Mouse (Mus musculus) ES-E14 (cell line): ENCODE measurements at regions not wholly inside any gene's neighbourhood (a gene's known extent, or its start where the extent isn't known, plus 50 kb on each side); places are given as distances from the start of the nearest gene placed in this dataset.

Source experiments
- DNase-seq: peaks from one replicate; pipeline ENCODE4 v3.0.0-alpha.2; 2013; ENCODE audit warnings: low read depth, low spot score
- H3K27ac ChIP-seq: 2 replicates; pipeline ENCODE4 v1.5.1; 2012; ENCODE audit warnings: low read depth, mild to moderate bottlenecking, low read length, moderate library complexity, mixed read lengths; ENCODE audit not compliant: poor library complexity, insufficient read depth, severe bottlenecking
- H3K36me3 ChIP-seq: 2 replicates; pipeline ENCODE4 v1.6.1; 2012; ENCODE audit warnings: mild to moderate bottlenecking, low read length, moderate library complexity, mixed read lengths; ENCODE audit not compliant: control insufficient read depth, poor library complexity, insufficient read depth, severe bottlenecking
- H3K4me1 ChIP-seq, 2 experiments: fragments of 150-350 bp in 1 of 2; sonication (generic) in 1 of 2; 2 replicates each; pipeline ENCODE4 v1.6.1; 2012; ENCODE audit warnings: low read length in 2 of 2, mild to moderate bottlenecking in 1 of 2, mixed read lengths in 1 of 2; ENCODE audit not compliant: control insufficient read depth in 2 of 2, insufficient read depth in 2 of 2, poor library complexity in 1 of 2
- H3K4me3 ChIP-seq, 2 experiments: fragments of 150-350 bp in 1 of 2; sonication (generic) in 1 of 2; 2 replicates each; pipeline ENCODE4 v1.5.1; 2012; ENCODE audit warnings: low read length in 2 of 2, low read depth in 1 of 2, mild to moderate bottlenecking in 1 of 2, mixed read lengths in 1 of 2; ENCODE audit not compliant: insufficient read depth in 1 of 2, poor library complexity in 1 of 2, severe bottlenecking in 1 of 2
- H3K9ac ChIP-seq: 2 replicates; pipeline ENCODE4 v1.6.1; 2012; ENCODE audit warnings: low read depth, mild to moderate bottlenecking, low read length, mixed read lengths; ENCODE audit not compliant: poor library complexity, insufficient read depth, severe bottlenecking
- H3K9me3 ChIP-seq: fragments of 150-350 bp; sonication (generic); 2 replicates; pipeline ENCODE4 v1.6.1; 2012; ENCODE audit warnings: low read depth, mild to moderate bottlenecking, low read length; ENCODE audit not compliant: control insufficient read depth, insufficient read depth
- CHD2 ChIP-seq: IDR thresholded peaks from 2 replicates; pipeline ENCODE4 v1.6.1; 2014; ENCODE audit warnings: mild to moderate bottlenecking, low read depth, low read length, inconsistent platforms
- HCFC1 ChIP-seq: IDR thresholded peaks from 2 replicates; pipeline ENCODE4 v1.6.1; 2012; ENCODE audit warnings: low read length, inconsistent platforms, borderline replicate concordance; ENCODE audit not compliant: insufficient read depth
- MAFK ChIP-seq: IDR thresholded peaks from 2 replicates; pipeline ENCODE4 v1.6.1; 2014; ENCODE audit warnings: mild to moderate bottlenecking, low read depth, low read length, inconsistent platforms; ENCODE audit not compliant: insufficient read depth
- ZC3H11A ChIP-seq: IDR thresholded peaks from 2 replicates; pipeline ENCODE4 v1.6.1; 2012; ENCODE audit warnings: low read depth, mild to moderate bottlenecking, inconsistent platforms, low read length, borderline replicate concordance
- ZNF384 ChIP-seq: IDR thresholded peaks from 2 replicates; pipeline ENCODE4 v1.6.1; 2012; ENCODE audit warnings: low read depth, low read length, inconsistent platforms
- in situ Hi-C, 2 experiments: fragments of 600-800 bp; cut with MboI; formaldehyde crosslinking; loops; one replicate each; pipeline ENCODE4 v1.15.1; 2025; ENCODE audit warnings: low sequenced_read_pairs in 2 of 2, inconsistent platforms in 1 of 2; ENCODE audit not compliant: unreplicated experiment in 2 of 2

- DNase-seq = no peak
- Histone ChIP-seq H3K4me1 (peaks cover 0 to 9% of the 10 kb centered on the region in 2 experiments; a peak in 1 of 4 replicates), H3K9ac (no peak overlapping the region), H3K36me3 (no peaks in the 10 kb centered on the region), H3K4me3 (no peak overlapping the region), H3K9me3 (no peaks in the 10 kb centered on the region), H3K27ac (no peak overlapping the region)
- TF ChIP-seq MAFK = no peak
- no peak for TF ChIP-seq ZNF384
- no peak for TF ChIP-seq CHD2
- TF ChIP-seq HCFC1 = no peak
- TF ChIP-seq ZC3H11A = no peak
- in situ Hi-C loops = no loop called here
These were observed 152.3 kb downstream of the Atp23 start for GRCm38 (mm10) chr10:126748696-126749466.

- H3K4me1 ChIP-seq = no peaks in the 10 kb centered on the region
- in situ Hi-C loops = no loop called here
- H3K4me3 ChIP-seq = no peak overlapping the region
- DNase-seq = no peak
- no peaks in the 10 kb centered on the region for H3K9me3 ChIP-seq
- no peak overlapping the region for H3K9ac ChIP-seq
- no peaks in the 10 kb centered on the region for H3K36me3 ChIP-seq
- no peak for TF ChIP-seq MAFK
- TF ChIP-seq HCFC1 = no peak
- TF ChIP-seq CHD2 = no peak
- TF ChIP-seq ZC3H11A = no peak
- no peak for TF ChIP-seq ZNF384
- H3K27ac ChIP-seq = no peak overlapping the region
These were observed 166.5 kb downstream of the Atp23 start for GRCm38 (mm10) chr10:126734661-126735060.

- Histone ChIP-seq H3K4me3 (no peak overlapping the region), H3K9me3 (no peaks in the 10 kb centered on the region), H3K27ac (no peak overlapping the region), H3K4me1 (no peaks in the 10 kb centered on the region), H3K36me3 (no peaks in the 10 kb centered on the region), H3K9ac (no peak overlapping the region)
- TF ChIP-seq MAFK = no peak
- no peak for TF ChIP-seq ZNF384
- TF ChIP-seq HCFC1 = no peak
- no peak for TF ChIP-seq CHD2
- TF ChIP-seq ZC3H11A = no peak
- DNase-seq = no peak
- in situ Hi-C loops = no loop called here
These were observed 173.3 kb downstream of the Atp23 start for GRCm38 (mm10) chr10:126727840-126728239.

- in situ Hi-C loops = no loop called here
- Histone ChIP-seq H3K36me3 (no peaks in the 10 kb centered on the region), H3K9me3 (no peaks in the 10 kb centered on the region), H3K4me1 (no peaks in the 10 kb centered on the region), H3K4me3 (no peak overlapping the region), H3K27ac (no peak overlapping the region), H3K9ac (no peak overlapping the region)
- DNase-seq = no peak
- no peak for TF ChIP-seq ZC3H11A
- no peak for TF ChIP-seq CHD2
- no peak for TF ChIP-seq ZNF384
- no peak for TF ChIP-seq HCFC1
- TF ChIP-seq MAFK = no peak
These were observed 183.2 kb downstream of the Atp23 start for GRCm38 (mm10) chr10:126717961-126718360.

GRCm38 (mm10) chr10:126711758-126712157, 189.4 kb downstream of the Atp23 start:
- Histone ChIP-seq H3K36me3 (no peaks in the 10 kb centered on the region), H3K9ac (no peak overlapping the region)
- TF ChIP-seq ZC3H11A = no peak
- no peak for TF ChIP-seq HCFC1
- TF ChIP-seq MAFK = no peak
- no peak for TF ChIP-seq CHD2
- no peak for TF ChIP-seq ZNF384

More at GRCm38 (mm10) chr10:126711758-126712157, 189.4 kb downstream of the Atp23 start:
- Histone ChIP-seq H3K27ac (no peak overlapping the region), H3K4me1 (no peaks in the 10 kb centered on the region), H3K4me3 (no peak overlapping the region), H3K9me3 (no peaks in the 10 kb centered on the region)
- no peak for DNase-seq
- in situ Hi-C loops = no loop called here
